Mouse (Mus musculus) heart, embryonic 14.5 days (tissue): ENCODE measurements around the gene Kctd4. TPM values are rescaled to one million over a fixed set of nuclear protein-coding genes. Genes with fewer than 3 reads are reported as not detected.
"Not testable (repeated sequence)": the region's sequence is repeated elsewhere in the genome, so short reads cannot be mapped to it uniquely, and the experiment has no call there.

Experiments
- ATAC-seq: fragments of 200-750 bp; cut with Nextera tagmentation; 2 replicates; pipeline ENCODE4 v1.8.0; 2017; ENCODE audit warnings: low read depth, moderate TSS enrichment; ENCODE audit not compliant: insufficient number of reproducible peaks, insufficient read depth, low FRiP score
- H3K27ac ChIP-seq, 2 experiments: fragments of 200-500 bp in 1 of 2; fragments of 300-500 bp in 1 of 2; sonication (generic) in 1 of 2; replicated peaks in 1 of 2; 2 replicates each; pipeline ENCODE4 v1.5.1; 2012 to 2014; ENCODE audit warnings: low read depth in 2 of 2, low read length in 2 of 2, control low read depth in 1 of 2, mild to moderate bottlenecking in 1 of 2, mixed read lengths in 1 of 2; ENCODE audit not compliant: control insufficient read depth in 1 of 2, insufficient read depth in 1 of 2
- H3K27me3 ChIP-seq: fragments of 300-500 bp; sonication (generic); 2 replicates; pipeline ENCODE4 v1.6.1; 2014; ENCODE audit warnings: mild to moderate bottlenecking, low read length, control low read depth; ENCODE audit not compliant: control insufficient read depth, insufficient read depth
- H3K36me3 ChIP-seq: fragments of 300-500 bp; sonication (generic); 2 replicates; pipeline ENCODE4 v1.6.1; 2014; ENCODE audit warnings: mild to moderate bottlenecking, control low read depth, low read length, mixed read lengths; ENCODE audit not compliant: control insufficient read depth, insufficient read depth
- H3K4me1 ChIP-seq, 2 experiments: fragments of 200-500 bp in 1 of 2; fragments of 300-500 bp in 1 of 2; sonication (generic) in 1 of 2; 2 replicates each; pipeline ENCODE4 v1.6.1; 2012 to 2014; ENCODE audit warnings: low read length in 2 of 2, control low read depth in 1 of 2, mixed read lengths in 1 of 2; ENCODE audit not compliant: control insufficient read depth in 2 of 2, insufficient read depth in 2 of 2
- H3K4me2 ChIP-seq: fragments of 300-500 bp; sonication (generic); 2 replicates; pipeline ENCODE4 v1.6.1; 2014; ENCODE audit warnings: mild to moderate bottlenecking, low read length
- H3K4me3 ChIP-seq, 2 experiments: fragments of 200-500 bp in 1 of 2; fragments of 300-500 bp in 1 of 2; sonication (generic) in 1 of 2; 2 replicates each; pipeline ENCODE4 v1.5.1; 2012 to 2014; ENCODE audit warnings: low read length in 2 of 2, mild to moderate bottlenecking in 2 of 2, control low read depth in 1 of 2, low read depth in 1 of 2, moderate library complexity in 1 of 2; ENCODE audit not compliant: control insufficient read depth in 1 of 2, insufficient read depth in 1 of 2
- H3K9ac ChIP-seq: fragments of 300-500 bp; sonication (generic); 2 replicates; pipeline ENCODE4 v1.6.1; 2014; ENCODE audit warnings: mild to moderate bottlenecking, low read length
- H3K9me3 ChIP-seq: fragments of 300-500 bp; sonication (generic); 2 replicates; pipeline ENCODE4 v1.6.1; 2016; ENCODE audit warnings: low read length, control low read depth; ENCODE audit not compliant: control insufficient read depth
- WGBS: fragments of 180-500 bp; shearing (Covaris S2); extraction: QIAGEN DNeasy Blood & Tissue Kit; methylation state at CpG from one replicate; pipeline ENCODE4 v1.1.7; 2014; 5-methylcytosine and 5-hydroxymethylcytosine counted together
- polyA plus RNA-seq: library from polyadenylated mRNA; unstranded; fragments of >200 nt; fragmentation: Nextera tagmentation; extraction: Ambion mirVana; gene quantifications from 2 replicates; pipeline ENCODE4 v1.2.1, GENCODE M21; 2014

Gene Kctd4
- 0.47 and 0.59 TPM in 2 replicates for polyA plus RNA-seq

DNA sequence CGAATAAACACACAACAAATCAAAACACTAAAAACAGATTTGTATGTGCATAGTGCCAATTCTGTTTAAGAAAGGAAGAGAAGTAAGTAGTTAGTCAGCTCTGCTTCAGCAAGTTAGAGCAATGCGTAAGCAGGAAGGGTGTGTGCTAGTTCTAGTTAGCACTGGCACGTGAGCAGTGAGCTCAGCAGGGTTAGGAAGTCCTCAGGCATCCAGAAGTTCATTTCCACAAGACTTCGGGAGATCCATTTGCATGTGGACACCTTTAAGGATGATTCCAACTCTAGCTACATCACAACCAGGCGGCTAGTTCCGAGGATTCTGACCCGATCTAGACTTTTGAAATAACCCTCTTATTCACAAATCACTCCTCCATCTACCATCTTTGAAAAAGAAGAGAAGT is at the start of gene Kctd4:
TSS of gene Kctd4 (plus strand) at position 244 of the 400 bp plus-strand sequence.
- Histone ChIP-seq H3K36me3 (no peaks in the 10 kb centered on the region), H3K4me1 (no peaks in the 10 kb centered on the region), H3K9me3 (no peaks in the 10 kb centered on the region), H3K27me3 (no peaks in the 10 kb centered on the region), H3K27ac (no peak within 1 kb of the TSS), H3K4me3 (no peak within 1 kb of the TSS), H3K4me2 (no peak within 1 kb of the TSS), H3K9ac (no peak within 1 kb of the TSS)
- 90% methylated on average over 7 of the region's 7 CpGs for WGBS
- ATAC-seq = no peak

DNA sequence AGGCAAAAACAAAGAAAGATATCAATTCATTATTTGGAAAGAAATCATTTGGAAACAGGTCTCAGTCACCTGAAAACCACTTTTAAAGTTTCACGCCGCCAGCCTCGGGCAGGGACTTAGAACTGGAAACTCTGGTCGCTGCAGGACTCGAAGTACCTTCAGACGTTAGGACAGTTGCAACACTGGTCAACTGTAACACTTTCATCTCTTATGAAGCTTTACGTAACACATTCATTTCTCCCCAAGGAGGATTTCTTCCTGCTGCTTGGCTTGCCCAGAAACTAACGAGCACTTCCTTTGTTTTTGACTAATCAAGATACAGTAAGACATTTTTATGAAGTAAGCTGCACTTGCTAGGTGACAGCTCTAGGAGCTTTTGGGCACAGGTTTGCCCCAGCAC is 47.9 kb upstream of the Kctd4 start:
- no peak overlapping the region for H3K4me2 ChIP-seq
- no peaks in the 10 kb centered on the region for H3K27me3 ChIP-seq
- H3K9me3 ChIP-seq = no peaks in the 10 kb centered on the region
- H3K36me3 ChIP-seq = peaks cover 23% of the 10 kb centered on the region
- no peak overlapping the region for H3K9ac ChIP-seq
- H3K4me3 ChIP-seq = no peak overlapping the region
- 93% methylated on average over 8 of the region's 8 CpGs for WGBS
- no peak overlapping the region for H3K27ac ChIP-seq
- H3K4me1 ChIP-seq = no peaks in the 10 kb centered on the region
- ATAC-seq = no peak

DNA sequence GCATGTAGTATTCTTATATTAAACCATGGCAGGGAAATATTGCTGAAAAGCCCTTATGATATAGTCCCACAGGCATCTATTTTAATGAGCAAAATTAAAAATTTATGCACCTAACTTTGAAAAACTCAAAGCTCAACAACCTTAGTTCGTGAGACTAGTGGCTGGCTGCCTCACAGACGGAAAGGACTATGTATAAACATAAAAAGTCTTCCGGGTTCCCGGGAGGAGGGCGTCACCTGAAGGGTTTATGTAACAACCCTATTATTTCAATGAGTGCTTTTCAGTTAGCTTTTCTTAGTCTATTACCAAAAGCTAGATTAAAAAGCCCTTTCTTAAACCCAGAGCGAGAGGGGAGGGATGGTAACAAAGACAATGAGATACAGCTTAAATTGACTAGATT is 42.8 kb upstream of the Kctd4 start:
- 93% methylated on average over 6 of the region's 6 CpGs for WGBS
- no peaks in the 10 kb centered on the region for H3K9me3 ChIP-seq
- no peak overlapping the region for H3K4me2 ChIP-seq
- H3K9ac ChIP-seq = no peak overlapping the region
- no peak overlapping the region for H3K27ac ChIP-seq
- H3K4me3 ChIP-seq = no peak overlapping the region
- no peaks in the 10 kb centered on the region for H3K27me3 ChIP-seq
- H3K4me1 ChIP-seq = no peaks in the 10 kb centered on the region; a peak in 1 of 4 replicates
- no peak for ATAC-seq
- 0 out of 2 replicates have a peak, but pooled peaks cover 7% of the 10 kb centered on the region for H3K36me3 ChIP-seq

DNA sequence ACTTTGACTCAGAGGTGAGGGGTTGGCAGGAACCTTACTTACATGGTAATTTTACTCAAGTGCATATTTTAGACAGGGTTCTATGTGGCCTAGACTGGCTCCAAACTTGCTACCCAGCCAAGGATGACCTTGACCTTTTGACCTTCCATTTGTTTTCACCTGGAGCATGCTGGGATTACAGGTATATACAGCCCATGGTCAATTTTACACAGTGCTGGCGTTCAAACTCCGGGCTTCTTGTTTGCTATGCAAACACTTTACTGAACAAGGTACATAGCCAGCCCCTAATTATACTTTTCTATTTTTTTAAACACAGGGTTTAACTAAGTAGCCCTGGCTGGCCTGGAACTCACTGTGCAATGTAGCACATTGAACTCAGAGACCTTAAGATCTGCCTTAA is 42.1 kb upstream of the Kctd4 start:
- ATAC-seq = no peak
- no peaks in the 10 kb centered on the region for H3K9me3 ChIP-seq
- no peak overlapping the region for H3K27ac ChIP-seq
- 0 out of 2 replicates have a peak, but pooled peaks cover 8% of the 10 kb centered on the region for H3K36me3 ChIP-seq
- no peak overlapping the region for H3K4me3 ChIP-seq
- H3K9ac ChIP-seq = no peak overlapping the region
- no peak overlapping the region for H3K4me2 ChIP-seq
- H3K4me1 ChIP-seq = no peaks in the 10 kb centered on the region; a peak in 1 of 4 replicates
- H3K27me3 ChIP-seq = no peaks in the 10 kb centered on the region
- 97% methylated on average over 2 of the region's 2 CpGs for WGBS

DNA sequence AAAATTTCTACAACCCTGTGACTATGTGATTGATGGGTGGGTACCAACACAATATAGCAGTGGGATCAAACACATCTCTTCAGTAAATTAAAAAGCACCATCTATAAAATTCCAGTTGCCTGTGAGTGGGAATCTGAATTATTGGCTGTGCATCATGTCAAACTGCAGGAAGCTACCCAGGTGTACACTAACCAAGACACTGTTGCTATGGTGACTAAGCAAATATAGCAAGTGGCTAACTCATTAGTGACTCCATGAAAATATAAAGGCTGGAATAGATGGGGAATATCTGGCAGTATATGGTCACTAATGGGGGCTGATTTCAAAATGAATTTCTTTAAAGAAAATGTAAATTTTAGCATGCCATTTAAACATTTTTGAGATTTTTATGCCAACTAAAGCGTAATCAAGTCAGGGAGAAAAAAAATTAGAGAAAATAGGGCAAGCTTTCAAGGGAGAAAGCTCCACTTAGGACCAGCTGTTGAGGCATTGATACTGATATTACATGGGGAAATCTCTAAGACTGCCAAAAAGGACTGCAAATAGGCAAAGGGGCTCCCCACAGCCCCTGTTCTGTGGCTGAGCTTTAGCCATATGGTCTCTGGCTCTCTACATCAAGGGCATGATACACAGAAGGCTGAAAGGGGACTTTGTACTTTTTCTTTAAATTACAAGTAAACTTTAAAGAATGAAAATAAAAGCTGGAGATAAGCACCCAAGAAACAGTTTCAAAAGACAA is 31.3 kb upstream of the Kctd4 start:
- no peak for ATAC-seq
- Histone ChIP-seq H3K4me3 (no peak overlapping the region), H3K36me3 (no peaks in the 10 kb centered on the region), H3K27me3 (no peaks in the 10 kb centered on the region), H3K4me1 (no peaks in the 10 kb centered on the region), H3K27ac (no peak overlapping the region), H3K4me2 (no peak overlapping the region), H3K9me3 (no peaks in the 10 kb centered on the region), H3K9ac (no peak overlapping the region)
- WGBS = 94% methylated on average over 1 of the region's 1 CpGs

DNA sequence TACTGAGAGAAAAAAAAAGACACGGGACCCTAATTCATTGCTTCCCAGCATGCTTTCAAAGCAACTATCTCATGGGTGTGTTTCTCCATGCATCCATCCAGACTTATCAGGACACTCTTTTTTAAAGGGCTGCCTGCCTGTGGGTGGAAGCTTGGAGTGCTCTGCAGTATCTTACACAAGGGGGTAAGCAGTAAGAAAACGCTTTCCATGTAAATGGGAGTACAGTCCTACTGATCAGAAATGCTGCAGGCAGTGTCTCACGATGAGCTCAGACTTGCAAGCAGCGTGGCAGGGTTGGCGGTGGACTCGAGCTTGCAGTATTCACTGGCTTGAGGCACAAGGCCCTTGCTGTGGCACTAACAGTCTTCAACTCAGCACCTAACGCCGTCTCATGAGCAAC is 25.1 kb upstream of the Kctd4 start:
- not testable (repeated sequence) for H3K9me3 ChIP-seq, H3K4me2 ChIP-seq, H3K4me3 ChIP-seq, H3K36me3 ChIP-seq, H3K27me3 ChIP-seq, ATAC-seq, H3K9ac ChIP-seq, H3K27ac ChIP-seq, H3K4me1 ChIP-seq
- 90% methylated on average over 8 of the region's 8 CpGs for WGBS

DNA sequence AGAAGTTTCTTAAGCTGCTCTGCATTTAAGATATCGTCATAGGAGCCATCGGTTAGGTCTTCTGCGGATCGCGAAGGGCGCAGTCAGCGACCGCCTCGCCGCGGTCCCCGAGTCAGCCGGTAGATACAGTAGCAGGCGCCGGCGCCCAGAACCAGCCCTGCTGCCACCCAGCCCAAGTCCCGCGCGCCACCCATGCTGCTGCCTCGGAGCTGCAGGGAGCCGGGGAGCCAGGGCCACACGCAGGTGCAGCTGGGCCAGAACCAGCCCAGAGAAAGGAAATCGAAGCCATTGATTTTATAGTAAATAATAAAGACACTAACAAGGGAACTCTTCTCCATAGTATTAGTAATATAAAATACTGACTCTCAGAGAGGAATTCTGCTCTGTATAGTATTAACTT is 23.5 kb upstream of the Kctd4 start:
- Histone ChIP-seq H3K4me2 (no peak overlapping the region), H3K27ac (no peak overlapping the region), H3K9me3 (no peaks in the 10 kb centered on the region), H3K4me1 (no peaks in the 10 kb centered on the region), H3K9ac (no peak overlapping the region), H3K4me3 (no peak overlapping the region), H3K27me3 (no peaks in the 10 kb centered on the region), H3K36me3 (no peaks in the 10 kb centered on the region)
- WGBS = 94% methylated on average over 23 of the region's 23 CpGs
- ATAC-seq = no peak

DNA sequence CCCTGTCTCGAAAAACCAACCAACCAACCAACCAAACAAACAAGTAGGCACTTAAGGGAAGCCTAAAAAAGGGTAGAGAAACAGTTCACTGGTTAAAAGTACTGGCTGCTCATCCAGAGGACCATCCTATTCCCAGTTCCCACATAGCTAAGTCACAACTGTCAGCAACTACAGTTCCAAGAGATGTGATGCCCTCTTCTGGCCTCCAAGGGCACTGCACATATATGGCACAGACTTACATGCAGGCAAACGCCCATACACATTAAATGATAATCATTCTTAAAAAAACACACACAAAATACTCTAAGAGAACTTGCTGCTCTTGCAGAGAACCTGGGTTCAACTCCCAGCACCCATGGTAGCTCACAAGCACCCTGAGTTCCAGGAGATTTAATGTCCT is 20.4 kb upstream of the Kctd4 start:
- no peak overlapping the region for H3K4me3 ChIP-seq
- no peaks in the 10 kb centered on the region for H3K9me3 ChIP-seq
- no peak for ATAC-seq
- H3K36me3 ChIP-seq = no peaks in the 10 kb centered on the region
- no peaks in the 10 kb centered on the region for H3K4me1 ChIP-seq
- no peaks in the 10 kb centered on the region for H3K27me3 ChIP-seq
- H3K9ac ChIP-seq = no peak overlapping the region
- no peak overlapping the region for H3K27ac ChIP-seq
- no peak overlapping the region for H3K4me2 ChIP-seq
- WGBS = 90% methylated on average over 2 of the region's 2 CpGs
